ENCODE assay signal across 21 mouse cellular contexts in the genomic region with DNA sequence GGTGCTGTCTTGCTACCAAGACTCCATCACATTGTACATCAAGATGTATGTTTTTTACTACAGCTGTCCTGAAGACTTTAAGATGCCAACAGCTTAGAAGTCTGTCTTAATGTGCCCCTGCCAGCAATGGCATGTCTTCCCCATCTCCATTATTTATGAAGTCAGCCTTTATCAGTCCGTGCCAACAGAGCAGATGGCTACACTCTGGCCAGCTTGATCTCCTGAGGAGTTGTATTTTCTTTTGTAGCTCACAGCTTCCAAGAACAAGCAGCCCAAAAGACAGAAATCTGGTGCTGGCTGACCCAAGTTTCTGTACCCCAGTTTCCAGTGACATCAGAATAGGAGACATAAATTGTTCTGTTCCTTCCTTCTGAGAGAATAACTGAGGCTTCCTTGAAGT.
DNase-seq lines count a peak whose midpoint lies in the region; ATAC-seq lines count a peak whose summit lies in the region.
"Had no signal": no experiment of that assay in that cellular context is flagged by ENCODE, and none has a peak within 500 bp of the region (broad histone marks: within the 10 kb centered on the region; RNA-seq: fewer than 3 reads in every experiment).

No protein-coding gene starts in this region.

- WGBS in forebrain, embryonic 15.5 days, result 51% methylated on average over 1 of the region's 1 CpGs
- 78% methylated on average over 1 of the region's 1 CpGs for WGBS in forebrain, embryonic 10.5 days

- H3K4me1 ChIP-seq in forebrain, embryonic 15.5 days, result 0 out of 2 replicates have a peak, but pooled peaks cover 6% of the 10 kb centered on the region
- H3K4me1 ChIP-seq in forebrain, embryonic 10.5 days, result peaks cover 10% of the 10 kb centered on the region
- H3K4me1 ChIP-seq: intestine, embryonic 15.5 days; midbrain, embryonic 13.5 days had no signal

- no peak for DNase-seq in forebrain, embryonic 10.5 days (ENCODE audit: extremely low spot score, low spot score)
- DNase-seq in brain, adult 2 months (ENCODE audit: low read depth, low spot score), result peak; percentile 55
- DNase-seq in cerebellum, adult 11-12 months, result peak; percentile 61
- peak; percentile 73 to 87 for DNase-seq in cerebellum, postnatal 14 days
- no peak for DNase-seq in yolk sac, embryonic 10.5 days (ENCODE audit: low spot score)
- no peak for DNase-seq in urinary bladder, postnatal 25 days (ENCODE audit: low spot score)
- no peak for DNase-seq in left cerebral cortex, adult 11 months (ENCODE audit: low spot score)
- DNase-seq: adrenal gland, postnatal 25 days; liver; liver, postnatal 0 days; lung, postnatal 10 days; spleen, adult 18-20 months; thymus, postnatal 4 days had no signal

- H3K4me2 ChIP-seq in forebrain, embryonic 15.5 days (replicated peaks), result no peak overlapping the region
- H3K4me2 ChIP-seq: embryonic facial prominence, embryonic 13.5 days; heart, embryonic 13.5 days; hindbrain, embryonic 14.5 days; intestine, embryonic 15.5 days; midbrain, embryonic 13.5 days had no signal

- no peaks in the 10 kb centered on the region for H3K27me3 ChIP-seq in forebrain, embryonic 15.5 days
- H3K27me3 ChIP-seq in forebrain, embryonic 10.5 days (ENCODE audit: poor library complexity, severe bottlenecking), result no peaks in the 10 kb centered on the region
- H3K27me3 ChIP-seq: embryonic facial prominence, embryonic 13.5 days; heart, embryonic 13.5 days; intestine, embryonic 15.5 days; midbrain, embryonic 13.5 days had no signal

- no peaks in the 10 kb centered on the region for H3K9me3 ChIP-seq in forebrain, embryonic 15.5 days
- H3K9me3 ChIP-seq in forebrain, embryonic 10.5 days, result no peaks in the 10 kb centered on the region
- H3K9me3 ChIP-seq: embryonic facial prominence, embryonic 13.5 days; G1E; heart, embryonic 13.5 days; intestine, embryonic 15.5 days; midbrain, embryonic 13.5 days had no signal

- H3K27ac ChIP-seq in forebrain, embryonic 15.5 days (replicated peaks), result peak overlapping the region; percentile 28; the same call in 1 of the 2 replicates
- H3K27ac ChIP-seq in forebrain, embryonic 10.5 days, result no peak overlapping the region
- H3K27ac ChIP-seq: embryonic facial prominence, embryonic 13.5 days; heart, embryonic 13.5 days; hindbrain, embryonic 14.5 days; intestine, embryonic 15.5 days; midbrain, embryonic 13.5 days had no signal

- H3K9ac ChIP-seq in forebrain, embryonic 15.5 days (replicated peaks), result no peak overlapping the region
- H3K9ac ChIP-seq: embryonic facial prominence, embryonic 13.5 days; heart, embryonic 13.5 days; hindbrain, embryonic 14.5 days; intestine, embryonic 15.5 days; liver, postnatal 0 days; midbrain, embryonic 13.5 days had no signal

- H3K4me3 ChIP-seq in forebrain, embryonic 15.5 days, result no peak overlapping the region
- no peak overlapping the region for H3K4me3 ChIP-seq in forebrain, embryonic 10.5 days
- H3K4me3 ChIP-seq: embryonic facial prominence, embryonic 13.5 days; heart, embryonic 13.5 days; intestine, embryonic 15.5 days; midbrain, embryonic 13.5 days; myocyte had no signal

- H3K36me3 ChIP-seq in forebrain, embryonic 15.5 days, result no peaks in the 10 kb centered on the region
- H3K36me3 ChIP-seq in forebrain, embryonic 10.5 days (replicated peaks), result no peaks in the 10 kb centered on the region
- H3K36me3 ChIP-seq: embryonic facial prominence, embryonic 13.5 days; G1E; heart, embryonic 13.5 days; intestine, embryonic 15.5 days; midbrain, embryonic 13.5 days had no signal

- ATAC-seq in forebrain, embryonic 15.5 days (replicated peaks), result peak; percentile 58; the same call in 1 of the 2 replicates
- ATAC-seq: intestine, embryonic 15.5 days; liver, postnatal 0 days; midbrain, embryonic 13.5 days had no signal

Comparison
In these comparisons a context has a peak if more than half of its experiments do, and no peak if none do; other contexts are left out.
1. DNase-seq: peak in brain, adult 2 months (single experiment), cerebellum, adult 11-12 months (single experiment) and cerebellum, postnatal 14 days (2 of 2); none in forebrain, embryonic 10.5 days (single experiment), yolk sac, embryonic 10.5 days (single experiment), urinary bladder, postnatal 25 days (single experiment) and left cerebral cortex, adult 11 months (single experiment).